Mouse (Mus musculus) cerebellum, adult (tissue): Measurements from ENCODE around the gene Itga5.

Source experiments
- ATAC-seq: cut with Nextera tagmentation; 2 replicates; pipeline ENCODE4 v1.9.2; 2017; ENCODE audit warnings: mild to moderate bottlenecking, moderate library complexity, mixed read lengths; ENCODE audit not compliant: insufficient number of reproducible peaks, low FRiP score, low TSS enrichment

Gene Itga5

DNA sequence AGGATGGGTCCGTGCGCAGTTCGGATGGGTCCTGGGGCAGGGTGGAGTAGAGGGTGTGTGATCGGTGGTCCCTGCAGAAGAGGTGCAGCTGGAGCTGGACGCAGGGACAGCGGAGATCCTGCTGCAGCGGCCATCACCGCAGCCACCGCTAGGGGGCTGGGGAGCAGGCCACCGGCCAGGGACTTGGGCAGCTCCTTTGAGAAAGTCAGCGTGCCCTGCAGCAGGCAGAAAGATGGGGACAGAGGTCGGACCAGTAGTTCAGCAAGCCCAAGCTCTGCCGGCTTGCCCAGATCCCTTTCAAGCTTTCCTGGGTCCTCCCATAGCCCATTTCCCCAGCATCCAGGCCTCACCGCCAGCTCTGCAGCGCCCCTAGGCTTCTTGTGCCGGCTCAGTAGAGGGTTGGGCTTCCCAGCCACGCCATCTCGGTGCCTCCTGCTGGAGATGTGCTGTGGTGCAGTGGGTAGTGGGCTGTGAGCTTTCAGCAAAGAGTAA lies 51.5 kb downstream of the Itga5 start:
- peak; percentile 45; the same call in 1 of the 2 replicates for ATAC-seq

DNA sequence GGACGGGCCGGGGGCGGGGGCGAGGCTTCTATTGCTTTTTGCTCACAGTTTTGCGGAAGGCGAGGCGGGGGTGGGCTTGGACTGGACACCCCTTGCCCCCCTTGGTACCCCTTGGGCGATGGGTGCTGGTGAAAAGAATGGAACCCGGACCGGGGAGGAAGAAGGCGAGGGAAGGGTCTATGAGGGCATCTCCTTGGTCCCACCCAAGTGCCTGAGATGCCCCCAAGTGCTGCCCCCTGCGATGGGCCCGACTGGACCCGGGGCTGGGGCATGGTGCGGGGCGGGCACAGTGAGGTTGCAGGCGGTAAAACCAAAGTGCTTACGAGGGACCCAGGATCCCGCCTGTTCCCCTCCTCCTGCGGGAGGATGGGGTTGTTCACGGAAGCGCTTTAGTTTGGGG lies 52.4 kb downstream of the Itga5 start:
- no peak for ATAC-seq

DNA sequence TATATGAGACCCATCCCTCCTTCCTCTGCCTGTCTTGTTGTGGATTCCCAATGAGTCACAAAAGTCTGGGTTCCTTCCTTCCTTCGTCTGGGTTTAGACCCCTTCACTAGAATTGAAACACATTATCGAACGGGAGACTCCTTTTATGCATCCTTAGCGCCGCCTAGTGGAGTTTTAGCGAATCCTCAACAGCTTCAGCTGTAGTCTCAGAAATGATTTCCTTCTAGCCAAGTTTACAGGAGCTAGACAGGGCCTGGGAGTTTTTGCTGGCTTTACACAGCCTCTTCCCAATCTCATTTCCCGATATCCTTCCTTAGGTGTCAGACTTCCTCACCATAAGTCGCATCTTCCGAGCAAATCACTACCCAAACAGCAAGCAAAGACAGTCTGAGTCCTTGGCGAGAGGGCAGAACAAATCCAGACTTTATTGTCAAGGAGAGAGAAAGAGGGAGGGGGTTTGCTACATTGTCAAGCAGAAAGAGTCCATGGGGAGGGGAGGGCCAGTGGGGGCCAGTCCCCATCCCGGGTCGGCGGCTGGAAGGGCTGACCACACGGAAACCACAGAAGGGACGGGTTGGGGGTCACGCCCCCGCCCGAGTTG lies 53.0 kb downstream of the Itga5 start:
- ATAC-seq, result 0 out of 2 replicates have a peak, but pooled peaks have one; percentile 16

DNA sequence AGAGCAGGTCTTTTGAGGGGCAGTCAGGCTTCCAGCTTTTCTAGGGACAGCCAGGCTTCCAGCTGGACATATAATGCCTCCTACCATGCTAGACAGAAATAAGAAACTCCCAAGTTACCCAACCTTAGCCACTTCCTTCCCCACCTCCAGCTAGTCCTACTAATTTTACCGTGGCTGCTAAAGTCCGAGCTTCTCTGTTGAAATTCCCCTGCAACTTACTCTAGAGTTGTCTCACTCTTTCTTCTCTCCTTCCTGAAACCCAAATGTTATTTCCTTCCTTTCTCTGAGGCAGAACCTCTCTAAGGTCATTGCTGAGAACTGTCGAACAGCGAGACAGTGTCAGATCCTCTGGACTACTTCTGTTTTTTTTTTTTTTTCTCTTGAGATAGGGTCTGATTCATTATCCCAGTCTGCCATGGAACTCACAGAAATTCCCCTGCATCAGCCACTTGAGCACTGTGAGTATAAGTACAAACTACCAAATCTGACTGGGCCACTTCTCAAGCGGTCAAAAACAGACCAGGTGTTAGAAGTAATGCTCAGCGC lies 56.1 kb downstream of the Itga5 start, which contains the start of gene Gpr84:
TSS of gene Gpr84 (minus strand) at position 248 of the 546 bp plus-strand sequence.
- no peak for ATAC-seq

DNA sequence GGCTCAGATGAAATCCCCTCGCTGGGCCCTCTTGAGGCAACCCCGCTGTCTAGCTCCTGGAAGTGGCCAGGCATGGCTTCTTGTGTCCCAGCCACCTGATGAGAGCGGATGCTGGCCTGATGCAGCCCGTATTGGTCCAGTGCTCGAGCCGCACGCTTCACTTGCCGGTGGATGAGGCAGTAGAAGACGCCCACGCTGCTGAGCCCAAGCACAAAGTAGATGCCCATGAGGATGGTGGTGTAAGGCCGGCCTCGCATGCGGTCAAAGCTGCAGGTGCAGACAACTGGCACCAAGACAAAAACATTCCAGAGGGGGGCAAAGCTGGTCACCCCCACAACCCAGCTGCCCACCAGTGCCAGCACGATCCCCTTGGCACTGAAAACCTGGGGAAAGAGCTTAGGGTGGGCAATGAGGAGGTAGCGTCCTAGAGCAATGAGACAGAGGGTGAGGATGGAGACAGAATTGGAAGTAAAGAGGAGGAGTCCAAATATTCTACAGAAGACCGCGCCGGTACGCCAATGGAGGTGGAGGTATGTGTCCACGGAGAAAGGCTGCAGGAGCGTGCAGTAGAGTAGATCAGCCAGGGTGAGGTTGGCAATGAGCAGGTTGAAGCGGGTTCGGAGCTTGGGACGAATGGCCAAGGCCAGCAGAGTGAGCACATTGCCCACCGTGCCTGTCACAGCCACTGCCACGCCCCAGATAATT lies 57.5 kb downstream of the Itga5 start:
- ATAC-seq, result no peak

DNA sequence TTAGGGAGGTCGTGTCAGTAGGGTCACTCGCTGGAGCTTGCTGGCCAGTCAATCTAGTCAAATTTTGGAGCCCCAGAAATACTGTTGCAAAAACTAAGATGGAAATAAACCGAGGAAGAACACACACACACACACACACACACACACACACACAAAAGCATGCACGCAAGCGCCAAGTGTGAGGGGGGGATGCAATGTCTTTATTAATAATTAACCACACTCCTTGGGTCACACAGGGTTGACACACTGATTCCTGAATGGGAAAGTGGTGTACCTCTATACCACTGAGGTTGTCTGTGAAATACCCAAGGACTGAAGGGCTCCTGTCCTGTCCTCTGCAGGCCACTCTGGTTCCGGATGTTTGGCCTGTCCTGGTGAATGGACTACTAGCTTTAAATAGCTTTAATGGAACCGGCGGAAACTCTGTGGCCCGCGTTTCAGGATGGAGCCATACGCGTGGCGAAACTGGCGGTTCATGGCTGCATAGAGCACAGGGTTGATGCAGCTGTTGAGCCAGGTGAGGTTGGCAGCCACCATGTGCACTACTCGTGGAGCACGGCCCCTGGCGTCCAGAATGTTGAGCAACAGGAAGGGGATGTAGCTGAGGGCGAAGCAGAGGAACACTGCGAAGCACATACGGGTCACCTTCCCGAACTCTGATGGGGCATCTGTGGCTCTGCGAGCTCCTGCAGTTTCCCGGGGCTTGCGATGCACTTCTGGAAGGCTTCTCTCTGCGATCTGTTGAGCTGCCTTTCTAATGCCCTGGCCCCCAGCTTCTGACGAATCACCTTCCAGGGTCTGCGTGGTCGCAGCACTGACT lies 58.3 kb downstream of the Itga5 start:
- no peak for ATAC-seq

DNA sequence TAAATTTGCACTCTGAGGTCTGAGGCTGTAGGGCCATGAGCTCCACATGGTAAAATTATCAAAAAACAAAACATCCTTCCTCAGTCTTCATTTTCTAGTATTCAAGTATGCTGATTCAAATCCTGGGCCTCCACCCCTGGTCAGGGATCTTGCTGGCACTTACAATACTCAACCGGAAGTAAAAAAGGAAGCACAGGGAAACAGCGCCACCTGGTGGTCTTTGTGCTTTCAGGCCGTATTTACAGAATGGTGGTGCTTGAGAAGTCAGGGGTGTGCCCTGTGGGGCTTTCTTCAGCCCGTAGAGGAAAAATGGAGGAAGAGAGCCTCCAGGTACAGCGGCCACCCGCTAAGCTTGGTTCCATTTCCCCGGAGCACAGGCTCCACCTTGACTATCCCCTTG lies 59.4 kb downstream of the Itga5 start:
- 0 out of 2 replicates have a peak, but pooled peaks have one; percentile 12 for ATAC-seq

DNA sequence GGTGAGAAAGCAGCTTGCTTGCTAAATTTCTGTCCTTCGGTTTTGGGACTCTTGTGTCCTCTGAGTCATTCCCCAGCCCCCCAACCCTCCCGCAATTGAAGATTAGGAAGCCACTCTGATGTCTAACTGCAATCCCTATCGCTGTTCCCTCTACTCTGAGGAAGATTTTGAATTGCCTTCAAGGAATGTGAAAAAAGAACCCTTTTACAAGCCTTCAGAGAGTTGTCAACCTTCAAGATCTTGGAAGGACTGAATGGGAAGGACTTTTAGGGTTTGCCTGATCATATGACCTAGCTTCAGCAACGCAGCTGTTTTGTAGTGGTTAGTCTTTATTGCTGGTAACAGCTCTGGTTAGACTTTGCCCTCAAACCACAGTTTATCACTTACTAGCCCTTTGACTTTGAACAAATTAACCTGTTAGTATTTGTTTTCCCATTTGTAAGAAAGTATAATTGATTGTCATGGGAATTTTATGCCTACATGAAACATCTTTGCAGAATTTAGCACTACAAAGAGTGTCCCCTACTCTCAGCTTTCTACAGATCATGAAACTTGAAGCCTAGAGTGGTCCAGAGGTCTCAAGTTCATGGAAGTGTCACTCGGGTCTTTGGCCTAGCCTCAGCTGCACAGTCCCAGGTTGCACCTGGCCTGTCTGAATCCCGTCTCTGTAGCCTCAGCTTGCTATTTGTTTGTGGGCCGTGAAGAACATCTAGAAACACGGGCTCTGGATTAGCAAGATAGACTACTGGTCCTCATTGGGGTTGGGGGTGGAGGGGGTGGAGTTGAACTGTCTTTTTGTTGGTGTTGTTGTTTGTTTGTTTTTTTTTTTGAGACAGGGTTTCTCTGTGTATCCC lies 60.5 kb downstream of the Itga5 start:
- ATAC-seq, result no peak

DNA sequence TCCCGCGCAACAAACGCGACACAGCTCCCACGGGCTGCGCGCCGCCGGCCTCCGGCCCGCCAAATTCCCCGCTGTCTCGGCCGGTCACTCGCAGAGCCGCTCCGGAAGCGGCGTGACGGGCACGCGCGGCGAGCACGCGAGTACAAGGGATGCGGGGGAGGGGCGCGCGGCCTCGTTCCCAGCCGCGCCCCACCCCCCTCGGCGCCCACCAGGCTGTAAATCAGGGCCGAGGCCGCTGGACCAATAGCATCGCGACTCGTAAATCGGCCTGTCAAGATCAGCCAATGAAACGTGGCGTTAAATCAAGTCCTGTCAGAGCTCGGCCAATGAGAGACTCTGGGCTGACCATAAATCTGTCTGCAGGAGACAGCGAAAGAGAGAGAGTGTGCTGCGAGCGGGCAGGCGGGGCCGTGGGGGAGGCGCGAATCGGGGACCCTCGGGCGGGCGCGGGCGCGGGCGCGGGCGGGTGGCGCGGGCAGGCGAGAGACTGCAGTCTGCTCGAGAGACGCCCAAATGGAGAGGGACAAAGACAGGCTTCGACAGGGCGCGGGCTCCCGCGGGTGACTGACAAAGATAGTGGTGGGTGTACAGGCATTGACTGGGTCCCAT lies 61.4 kb downstream of the Itga5 start:
- peak; percentile 92 for ATAC-seq

DNA sequence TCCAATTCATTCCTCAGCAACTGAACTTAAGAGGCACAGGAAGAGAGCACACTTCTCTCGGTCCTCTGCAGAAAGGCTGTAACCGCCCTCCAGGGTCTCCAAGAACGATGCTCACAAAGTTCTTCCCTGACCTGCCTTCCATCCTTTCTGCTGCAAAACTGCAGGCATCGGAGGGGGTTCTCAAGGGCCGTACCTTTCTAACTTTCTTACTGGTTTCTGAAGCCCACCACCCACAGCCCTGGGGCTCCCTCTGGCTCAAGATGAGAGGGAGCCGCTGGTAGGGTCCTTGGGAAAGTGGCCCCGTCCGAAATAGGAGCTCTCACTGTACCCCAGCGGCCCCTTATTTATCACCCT lies 62.0 kb downstream of the Itga5 start:
- no peak for ATAC-seq

DNA sequence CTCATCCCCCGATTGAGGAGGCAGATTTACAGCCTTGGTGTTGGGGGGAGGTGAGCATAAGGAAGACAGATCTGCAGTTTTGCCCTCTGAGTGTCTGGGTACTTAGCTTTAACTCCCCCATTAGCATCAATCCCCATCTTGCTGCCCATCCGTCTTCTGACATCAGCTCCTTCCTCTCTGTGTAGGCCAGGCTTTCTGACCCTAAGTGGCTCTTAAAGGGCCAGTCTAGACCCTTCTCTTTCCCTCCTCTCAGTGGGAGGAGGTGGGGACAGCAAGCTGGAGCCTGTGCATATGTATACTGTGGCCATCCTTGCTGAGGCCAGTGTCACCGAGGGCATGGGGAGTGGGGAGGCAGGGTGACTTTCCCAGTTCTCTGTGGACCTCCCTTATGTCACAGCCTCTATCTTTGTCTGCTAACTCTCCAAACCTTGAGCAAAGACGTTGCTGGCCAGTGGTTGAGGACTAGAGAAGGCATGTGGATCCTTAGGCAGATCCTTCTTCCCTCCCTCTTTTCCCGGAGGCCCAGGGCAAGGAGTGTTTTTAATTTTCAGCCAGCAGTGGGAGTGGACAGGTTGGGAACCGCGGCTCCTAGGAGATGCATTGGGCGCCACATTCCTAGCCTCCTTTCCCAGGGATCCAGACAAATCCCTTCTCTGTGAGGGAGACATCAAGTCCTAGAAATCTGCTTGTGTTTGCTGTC lies 62.5 kb downstream of the Itga5 start:
- ATAC-seq, result no peak

DNA sequence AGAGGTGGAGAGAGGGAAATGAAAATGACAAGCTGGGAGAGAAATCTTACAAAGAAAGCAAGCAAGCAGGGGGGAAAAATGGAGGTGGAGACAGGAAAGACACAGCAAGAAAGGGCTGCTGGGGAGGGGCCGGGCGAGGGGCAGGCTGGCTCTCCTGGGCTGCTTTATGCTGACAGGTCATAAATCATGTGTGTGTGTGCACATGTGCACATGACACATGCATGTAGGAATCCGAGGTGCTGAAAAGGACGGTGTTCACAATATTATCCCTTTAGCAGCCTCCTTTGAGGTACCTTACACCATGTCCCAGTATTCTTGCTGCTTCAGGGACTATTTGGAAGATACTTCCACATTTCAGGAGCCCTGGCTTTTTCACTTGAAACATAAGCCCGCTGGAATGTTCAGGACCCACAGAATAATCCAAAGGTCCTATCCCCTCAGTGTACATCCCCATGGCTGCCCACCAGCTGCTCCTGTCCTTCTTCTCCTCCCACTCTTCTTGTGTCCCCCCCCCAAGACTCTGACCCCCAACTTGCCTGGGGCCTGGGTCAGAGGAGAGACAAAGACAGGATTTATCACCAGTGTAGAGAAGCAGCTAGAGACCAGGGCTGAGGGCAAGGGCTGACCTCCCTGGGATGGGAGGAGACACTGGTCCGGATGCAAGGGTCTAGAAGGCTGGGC lies 64.1 kb downstream of the Itga5 start:
- no peak for ATAC-seq

DNA sequence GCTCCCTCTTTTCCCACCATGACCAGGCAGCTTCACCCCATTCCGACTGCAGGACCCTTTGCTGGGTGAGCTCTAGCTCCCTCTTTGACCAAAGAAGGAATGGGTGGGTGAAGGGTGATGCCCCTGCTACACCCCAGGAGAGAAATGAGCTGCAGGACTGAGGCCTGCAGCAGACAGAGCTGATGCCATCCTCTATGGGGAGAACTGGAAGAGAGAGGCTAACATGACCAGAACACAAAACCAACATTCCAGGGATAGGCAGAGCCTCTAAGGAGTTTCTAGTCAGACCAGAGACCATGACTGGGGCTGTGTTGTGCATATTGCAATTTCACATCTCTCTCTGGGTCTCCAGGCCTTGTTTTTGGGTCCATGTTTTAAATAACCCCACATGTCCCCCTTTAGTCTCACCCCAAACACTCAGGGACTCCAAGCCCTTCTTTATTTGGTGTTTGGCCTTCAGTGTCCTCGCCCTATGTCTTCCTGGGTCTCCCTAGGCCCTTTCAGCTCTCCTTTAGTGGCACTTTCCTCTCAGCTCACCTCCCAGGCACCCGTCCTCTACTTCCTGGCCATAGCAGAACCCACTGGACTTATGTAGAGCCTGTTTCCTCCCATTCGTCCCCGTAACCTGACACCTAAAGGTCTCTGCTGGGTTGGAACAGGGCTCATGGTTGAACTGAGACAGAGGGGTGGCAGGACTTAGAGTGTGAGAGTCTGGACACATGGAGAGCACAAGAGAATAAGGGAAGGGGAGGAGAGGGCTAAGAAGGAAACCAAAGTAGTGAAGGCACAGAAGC lies 64.8 kb downstream of the Itga5 start:
- no peak for ATAC-seq

DNA sequence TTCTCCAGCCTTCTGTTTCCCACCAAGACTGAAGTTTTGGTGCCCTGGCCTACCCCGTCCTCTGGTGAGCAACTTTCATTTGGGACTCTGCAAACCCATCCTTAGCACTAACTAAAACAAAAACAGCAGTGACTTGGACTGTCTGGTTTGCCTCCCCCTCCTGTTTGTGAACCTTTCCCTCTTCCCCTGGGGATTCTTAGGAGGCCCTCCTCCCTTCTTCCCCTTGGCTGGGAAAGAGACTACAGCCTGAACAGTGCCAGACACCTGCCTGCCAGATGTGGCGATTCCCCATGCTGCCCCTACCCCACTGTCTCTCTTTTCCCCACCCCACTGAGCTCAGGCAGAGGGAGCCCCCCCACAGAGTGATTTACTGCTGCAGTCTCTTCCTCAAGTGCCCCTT lies 65.5 kb downstream of the Itga5 start:
- no peak for ATAC-seq

DNA sequence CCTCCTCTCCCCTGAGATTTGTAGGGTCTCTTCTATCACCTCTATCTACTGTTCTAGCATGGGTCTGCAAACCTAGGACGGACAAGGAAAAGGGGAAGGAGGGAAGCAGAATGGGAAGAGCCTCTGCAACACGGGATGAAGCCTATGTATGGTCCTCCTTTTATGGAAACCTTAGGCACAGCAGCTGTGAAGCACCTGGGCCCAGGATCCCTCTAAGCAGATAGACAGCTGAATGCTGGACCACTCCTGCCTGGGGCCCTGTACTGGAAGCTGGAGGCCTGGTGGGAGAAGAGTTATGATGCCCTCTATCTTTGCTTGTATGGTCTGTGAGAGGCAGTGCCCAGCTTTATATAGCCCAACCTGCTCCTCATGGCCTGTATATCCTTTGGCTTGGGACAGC lies 66.0 kb downstream of the Itga5 start:
- ATAC-seq, result no peak

DNA sequence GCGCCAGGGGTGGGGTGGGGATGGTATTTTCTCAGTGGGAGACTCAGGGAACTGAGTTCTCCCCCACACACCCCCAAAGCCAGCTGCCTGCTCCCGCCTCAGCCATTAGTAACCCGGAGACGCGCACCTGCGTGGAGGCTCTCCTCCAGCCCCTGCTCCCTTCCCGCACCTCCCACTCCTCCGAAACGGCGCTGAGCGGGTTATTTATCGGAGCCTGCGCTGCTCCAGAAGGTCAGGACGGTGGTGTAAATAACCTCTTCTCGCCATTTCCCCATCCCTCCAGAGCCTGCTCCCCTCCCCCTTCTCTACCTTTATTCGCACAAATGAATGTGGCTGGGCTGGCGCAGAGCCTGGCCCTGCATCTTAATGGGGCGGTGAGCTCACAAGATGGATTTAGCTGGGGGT lies 66.5 kb downstream of the Itga5 start:
- no peak for ATAC-seq

DNA sequence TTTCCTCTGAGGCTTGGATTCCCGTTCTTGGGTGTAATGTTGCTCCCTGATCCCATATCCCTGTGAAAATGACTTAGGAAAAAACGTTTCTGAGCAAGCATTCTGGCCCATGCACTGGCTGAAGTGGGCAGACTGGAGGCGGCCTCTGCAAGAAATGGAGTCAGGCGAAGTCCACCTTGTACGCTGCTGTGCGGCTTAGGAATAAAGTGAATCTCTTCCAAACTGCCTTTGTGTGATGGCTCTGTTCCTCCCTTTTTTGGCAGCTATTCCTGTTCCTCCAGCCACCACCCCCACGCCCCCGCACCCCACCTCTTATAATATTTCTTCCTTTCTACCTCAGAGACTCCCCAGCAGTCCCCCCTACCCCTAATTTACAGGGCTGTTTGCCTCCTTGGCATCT lies 66.9 kb downstream of the Itga5 start:
- ATAC-seq, result no peak
